In the genomic region with DNA sequence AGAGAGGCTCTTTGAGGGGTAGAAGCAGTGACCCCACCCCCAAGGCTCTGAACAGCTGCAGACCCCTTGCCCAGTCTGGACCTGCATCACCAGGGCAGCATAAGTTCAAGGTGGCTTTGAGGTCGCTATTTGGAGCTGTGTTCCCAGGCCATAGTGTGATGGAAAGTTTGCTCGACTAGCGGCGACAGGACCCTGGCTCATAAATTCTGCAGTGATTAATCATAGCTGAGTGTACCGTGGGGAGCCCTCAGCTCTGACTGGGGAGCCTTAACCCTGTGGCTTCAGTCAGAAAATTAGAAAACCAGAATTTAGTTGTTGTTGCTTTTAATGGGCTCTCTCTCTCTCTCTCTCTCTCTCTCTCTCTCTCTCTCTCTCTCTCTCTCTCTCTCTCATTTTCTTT, we compare ENCODE assay signal across 16 mouse cellular contexts. TPM values are rescaled to one million over a fixed set of nuclear protein-coding genes. Genes with fewer than 3 reads are reported as not detected.
"Had no signal": no experiment of that assay in that cellular context is flagged by ENCODE, and none has a peak within 500 bp of the region (broad histone marks: within the 10 kb centered on the region; RNA-seq: fewer than 3 reads in every experiment).

No protein-coding gene starts in this region.

- H3K4me2 ChIP-seq: midbrain, embryonic 13.5 days; stomach, embryonic 15.5 days had no signal

- H3K27me3 ChIP-seq: stomach, embryonic 15.5 days had no signal

- DNase-seq: kidney, adult 11 months; kidney, adult 9 months; kidney, postnatal 36 days; layer of hippocampus, adult 9-11 months; lung, adult 18-20 months; right cerebral cortex, postnatal 14 days; thymus, postnatal 4 days had no signal

- H3K9ac ChIP-seq: liver, embryonic 14.5 days; midbrain, embryonic 13.5 days; stomach, embryonic 15.5 days had no signal

- H3K9me3 ChIP-seq: midbrain, embryonic 13.5 days; stomach, embryonic 15.5 days had no signal

- H3K27ac ChIP-seq: kidney, postnatal 0 days; liver, embryonic 14.5 days; midbrain, embryonic 13.5 days; stomach, embryonic 15.5 days had no signal

- ATAC-seq: midbrain, embryonic 13.5 days had no signal

- H3K36me3 ChIP-seq: stomach, embryonic 15.5 days had no signal

- H3K4me3 ChIP-seq: midbrain, embryonic 13.5 days; stomach, embryonic 15.5 days had no signal

RNA-seq across cellular contexts. Expression of a gene that starts 54.4 kb away (rescaled TPM):
- total RNA-seq: liver, adult 2 months; megakaryocyte-erythroid progenitor cell, adult 5-6 weeks had no signal
- polyA plus RNA-seq: kidney, postnatal 0 days; liver, adult 2 months; lung, embryonic 16.5 days; spleen, adult 2 months; thymus, postnatal 0 days had no signal
